Mouse (Mus musculus) frontal cortex, adult 2 months (tissue): Measurements from ENCODE around the gene Exosc10. TPM values are rescaled to one million over a fixed set of nuclear protein-coding genes. Genes with fewer than 3 reads are reported as not detected.

ENCODE experiments used
- DNase-seq, 2 experiments: peaks; one replicate each; pipeline ENCODE4 v3.0.0; 2022; ENCODE audit warnings: low spot score in 1 of 2; ENCODE audit errors: extremely low spot score in 1 of 2
- polyA plus RNA-seq: library from polyadenylated mRNA; depleted of rRNA; stranded (reverse); fragments of >200 nt; gene quantifications from 2 replicates; pipeline ENCODE4 v1.2.3, GENCODE M21; 2012; rRNA removed

The Exosc10 gene
- polyA plus RNA-seq: 44.8 and 45.4 TPM in 2 replicates

DNA sequence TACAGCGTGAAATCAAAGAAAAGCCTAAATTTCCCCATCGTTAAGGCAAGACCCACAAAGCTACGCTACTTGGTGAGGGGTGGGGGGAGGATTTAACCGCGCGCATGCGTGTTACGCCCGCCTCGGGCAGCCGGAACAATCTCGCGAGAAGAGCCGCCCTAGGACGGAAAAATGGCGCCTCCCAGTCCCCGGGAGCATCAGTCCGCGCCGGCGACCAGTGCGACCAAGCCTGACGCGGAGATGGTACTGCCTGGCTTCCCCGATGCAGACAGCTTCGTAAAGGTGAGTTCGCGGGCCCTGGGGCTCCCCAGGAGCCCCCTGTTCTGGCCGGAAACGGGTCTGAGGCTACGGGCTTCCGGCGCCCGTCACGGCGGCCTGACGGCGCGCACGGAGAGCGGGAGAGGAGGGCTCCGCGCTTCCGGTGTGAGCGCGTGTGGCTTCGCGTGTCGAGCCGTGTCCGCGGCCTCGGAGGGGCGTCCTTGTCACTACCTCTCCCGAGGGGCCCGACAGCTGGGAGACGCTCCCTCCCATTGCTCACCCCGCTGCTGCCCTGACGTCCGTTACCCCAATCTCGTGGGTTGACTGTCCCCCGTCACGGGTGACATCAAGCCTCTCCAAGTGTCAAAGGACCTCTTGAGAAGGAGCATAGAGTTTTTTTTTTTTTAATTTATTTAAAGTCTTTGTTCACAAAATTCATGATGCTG lies at the start of gene Exosc10:
TSS of gene Exosc10 (plus strand) at position 133 of the 704 bp plus-strand sequence.
- peak; percentile 55 to 89 for DNase-seq

DNA sequence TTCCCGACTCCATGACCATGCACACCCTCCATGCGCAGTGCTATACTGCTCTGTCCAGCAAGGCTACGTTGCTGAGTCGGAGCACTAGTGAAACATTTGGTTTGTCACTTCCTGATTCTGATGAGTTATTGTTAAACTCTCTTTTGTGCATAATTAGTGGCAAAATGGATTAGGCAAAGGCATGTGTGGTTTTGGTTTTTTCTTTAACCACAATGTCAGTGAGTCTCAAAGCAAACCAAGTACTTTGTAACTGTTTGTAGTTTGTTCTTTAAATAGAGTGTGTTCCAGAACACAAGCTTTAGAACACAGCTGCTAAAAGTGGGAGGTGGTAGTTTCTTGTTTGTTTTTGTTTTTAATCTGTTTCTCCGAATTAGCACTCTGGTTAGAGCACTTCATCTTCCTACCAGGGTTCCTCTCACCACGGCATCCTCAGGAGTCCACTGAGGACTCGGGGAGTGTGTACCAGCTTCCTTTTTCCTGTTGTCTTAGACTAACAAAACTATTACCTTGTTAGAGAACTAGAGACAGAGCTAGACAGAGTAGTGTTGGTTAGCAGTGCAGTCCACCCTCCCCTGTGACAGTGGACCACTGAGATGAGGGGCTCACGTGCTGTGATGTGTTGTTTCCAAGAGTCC lies 48.7 kb upstream of the Exosc10 start:
- DNase-seq: no peak

DNA sequence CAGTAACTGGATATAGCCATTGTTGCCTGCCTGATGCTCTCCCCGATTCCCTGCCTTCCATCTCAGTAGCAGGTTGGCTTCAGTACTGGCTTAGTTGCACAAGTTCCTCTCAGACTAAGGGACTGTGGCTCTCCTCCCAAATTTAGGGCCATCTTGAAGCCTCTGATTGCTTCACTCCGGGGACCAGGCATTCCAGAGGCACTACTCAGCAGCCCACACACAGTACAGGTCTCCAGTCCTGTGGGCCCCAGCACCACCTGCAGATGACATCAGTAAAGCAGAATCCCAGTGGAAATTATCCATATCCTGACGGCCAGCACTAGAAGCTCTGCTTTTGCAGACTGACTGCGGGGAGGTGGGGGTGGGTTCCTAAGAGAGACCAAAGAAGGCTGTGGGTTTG lies 47.5 kb upstream of the Exosc10 start:
- no peak for DNase-seq

DNA sequence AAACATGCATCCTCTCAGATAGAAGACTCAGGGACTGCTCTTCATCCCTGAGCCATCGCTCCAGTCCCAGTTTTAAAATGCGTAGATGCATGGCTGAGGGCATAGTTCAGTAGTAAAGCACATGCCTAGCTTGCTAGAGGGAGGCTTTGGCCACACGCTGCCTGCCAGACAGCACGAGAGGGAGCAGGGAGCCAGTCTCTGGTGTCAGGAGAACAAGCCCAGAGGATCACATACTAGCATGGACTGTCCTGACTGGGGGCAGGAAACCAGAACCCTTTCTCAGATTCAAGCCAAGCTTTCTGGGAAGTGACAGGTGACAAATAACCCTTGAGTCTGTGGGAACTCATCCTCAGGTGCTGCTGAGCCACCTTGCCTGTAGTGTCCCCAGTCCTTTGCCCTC lies 46.9 kb upstream of the Exosc10 start:
- no peak for DNase-seq

DNA sequence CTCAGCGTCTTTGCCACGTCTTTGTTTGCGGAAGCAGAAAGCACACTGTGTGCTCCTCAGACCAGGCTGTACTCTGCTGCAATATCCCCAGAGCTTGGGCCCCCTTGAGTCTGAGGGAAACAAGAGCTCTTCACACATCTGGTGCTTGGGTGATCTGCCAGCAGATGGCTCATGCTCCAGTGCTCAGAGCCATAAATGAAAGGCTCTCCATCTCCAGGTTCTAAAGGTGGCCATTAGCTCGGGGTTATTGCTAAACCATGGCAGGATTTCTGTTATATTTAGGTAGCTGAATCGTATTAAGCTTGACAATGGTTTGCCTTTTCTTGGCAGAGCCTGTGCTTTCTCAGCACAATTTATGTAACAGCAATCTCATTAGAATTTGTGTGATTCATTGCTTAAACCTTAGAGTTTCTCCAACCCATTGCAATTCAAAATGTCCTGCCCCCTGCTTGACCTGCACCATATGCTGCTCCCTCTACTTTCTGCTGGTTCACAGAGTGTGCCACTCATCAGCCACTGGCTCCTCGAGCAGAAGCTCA lies 45.1 kb upstream of the Exosc10 start:
- DNase-seq: peak in 1 of 2 experiments; percentile 51

DNA sequence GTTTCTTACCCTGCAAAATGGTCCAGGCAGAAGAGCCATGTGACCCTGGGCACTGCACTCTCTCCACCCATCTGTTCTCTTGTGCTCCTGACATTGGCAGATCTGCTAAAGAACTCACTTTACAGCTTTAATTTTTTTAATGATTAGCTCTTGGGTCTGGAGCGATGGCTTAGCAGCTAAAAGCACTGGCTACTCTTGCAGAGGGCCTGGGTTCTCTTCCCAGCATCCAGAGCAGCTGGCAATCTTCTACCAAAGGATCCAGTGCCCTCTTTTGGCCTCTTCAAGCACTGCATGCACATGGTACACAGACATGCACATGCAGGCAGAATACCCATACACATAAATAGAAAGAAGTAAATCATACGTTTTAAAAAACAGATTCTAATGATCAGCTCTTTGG lies 42.9 kb upstream of the Exosc10 start:
- DNase-seq: no peak

DNA sequence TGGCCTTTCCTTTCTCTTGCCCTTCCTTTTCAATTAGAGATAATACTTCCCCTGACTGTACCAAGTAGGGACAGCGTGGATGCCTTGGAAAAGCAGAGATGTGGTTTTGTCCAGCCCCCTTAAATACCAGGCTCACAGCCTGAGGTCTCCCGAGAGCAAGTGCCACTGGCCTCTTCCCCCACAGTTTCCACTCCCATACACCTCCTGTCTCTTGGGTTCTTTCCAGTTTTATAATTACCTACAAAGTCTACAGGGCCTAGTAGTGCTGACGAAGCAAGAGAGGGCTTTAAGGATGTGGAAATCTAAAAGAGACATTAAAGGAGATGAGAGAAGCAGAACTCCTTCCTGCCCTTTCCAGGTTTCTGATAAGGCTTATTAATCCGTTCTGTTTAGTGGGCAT lies 40.4 kb upstream of the Exosc10 start:
- DNase-seq: no peak

DNA sequence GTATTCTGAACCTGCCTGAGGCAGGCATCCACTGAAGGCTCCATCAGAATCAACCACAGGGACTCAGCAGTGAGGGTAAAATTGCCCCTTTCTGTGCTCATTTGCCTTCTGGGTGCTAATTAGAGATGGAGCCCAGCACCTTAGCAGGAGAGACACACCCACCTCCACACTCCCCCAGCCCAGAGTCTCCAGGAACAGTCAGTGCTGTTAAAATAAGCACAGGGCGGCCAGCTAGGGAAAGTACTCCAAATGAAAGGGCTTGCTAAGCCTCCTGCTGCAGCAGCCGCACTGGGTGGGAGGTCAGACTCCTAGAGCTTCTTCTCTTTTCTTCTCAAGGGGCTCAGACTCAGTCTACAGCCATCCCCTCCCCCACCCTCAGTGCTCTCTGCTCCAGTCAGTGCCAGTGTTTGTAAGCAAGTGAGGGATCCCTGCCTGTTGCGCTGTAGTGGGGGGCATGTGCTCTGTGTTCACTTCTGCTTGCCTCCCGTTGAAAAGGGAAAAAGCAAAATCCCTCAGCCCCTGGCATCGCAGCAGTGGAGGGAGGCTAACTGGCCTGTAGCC lies 39.9 kb upstream of the Exosc10 start:
- DNase-seq: peak in 1 of 2 experiments; percentile 40

DNA sequence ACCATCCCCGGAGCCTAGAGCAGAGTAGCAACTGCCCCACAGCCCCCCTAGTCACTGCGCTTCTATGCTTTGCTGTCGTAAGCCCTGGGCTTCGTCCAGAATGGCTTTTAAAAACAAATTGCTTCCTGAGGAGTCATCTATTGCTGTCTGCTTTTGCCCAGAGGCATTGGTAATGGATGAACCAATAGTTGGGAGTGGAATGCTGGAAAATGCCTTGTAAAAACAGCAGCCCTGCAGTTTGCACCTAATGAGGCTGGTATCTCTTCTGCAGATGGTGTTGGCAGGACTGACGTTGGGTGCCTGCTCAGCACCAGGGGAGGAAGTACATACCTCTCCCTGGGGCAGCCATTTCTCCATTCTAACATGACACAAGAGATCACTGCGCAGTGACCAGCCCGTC lies 34.7 kb upstream of the Exosc10 start:
- no peak for DNase-seq

DNA sequence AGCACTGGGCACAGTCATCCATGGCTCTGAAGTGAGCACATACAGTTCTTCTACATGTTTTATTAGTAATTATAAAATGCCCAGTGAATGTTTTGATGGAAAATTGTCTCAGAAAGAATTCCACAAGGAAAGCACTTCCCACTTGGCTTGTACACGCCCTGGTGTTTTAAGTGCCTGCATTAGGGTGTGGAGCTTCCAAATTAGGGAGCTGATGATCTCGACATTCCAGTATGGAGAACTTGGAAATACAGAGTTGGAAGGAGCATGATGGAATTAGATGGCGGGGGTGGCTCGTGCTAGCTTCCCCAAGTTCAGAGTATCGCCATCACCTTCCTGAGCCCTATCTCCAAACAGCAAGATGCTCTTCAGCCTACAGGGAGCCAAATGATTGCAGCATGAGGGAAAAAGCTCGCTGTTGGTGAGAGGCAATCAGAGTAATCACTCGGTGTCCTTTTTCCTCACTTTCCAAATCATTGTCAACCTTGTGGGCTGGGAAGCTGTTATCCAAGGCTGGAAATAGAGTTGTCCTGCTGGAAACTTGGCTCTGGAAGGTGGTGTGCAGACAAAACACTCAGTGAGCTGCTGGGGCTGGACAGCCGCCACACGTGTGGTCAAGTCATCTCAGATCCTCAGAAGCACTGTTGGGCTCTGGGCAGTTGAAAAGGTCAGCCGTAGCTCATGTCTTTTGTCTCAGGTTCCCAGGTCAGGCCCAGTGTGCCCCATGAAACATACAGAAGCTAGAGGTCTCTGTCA lies 30.9 kb upstream of the Exosc10 start:
- DNase-seq: no peak

DNA sequence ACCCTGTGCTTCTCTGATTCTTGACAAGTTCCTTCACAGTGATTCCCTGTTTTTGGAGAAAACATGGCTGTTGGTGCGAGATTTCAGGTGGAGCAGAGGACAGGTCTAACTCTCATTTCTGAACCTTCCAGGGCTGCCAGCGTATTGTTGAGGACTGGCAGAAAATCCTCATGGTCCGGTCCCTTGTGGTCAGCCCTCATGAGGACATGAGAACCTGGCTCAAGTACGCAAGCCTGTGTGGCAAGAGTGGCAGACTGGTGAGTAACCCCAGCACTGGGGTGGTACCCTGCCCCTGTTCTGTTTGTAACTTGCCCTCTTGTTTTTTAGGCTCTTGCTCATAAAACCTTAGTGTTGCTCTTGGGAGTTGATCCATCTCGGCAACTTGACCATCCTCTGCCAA lies 27.9 kb upstream of the Exosc10 start:
- no peak for DNase-seq

DNA sequence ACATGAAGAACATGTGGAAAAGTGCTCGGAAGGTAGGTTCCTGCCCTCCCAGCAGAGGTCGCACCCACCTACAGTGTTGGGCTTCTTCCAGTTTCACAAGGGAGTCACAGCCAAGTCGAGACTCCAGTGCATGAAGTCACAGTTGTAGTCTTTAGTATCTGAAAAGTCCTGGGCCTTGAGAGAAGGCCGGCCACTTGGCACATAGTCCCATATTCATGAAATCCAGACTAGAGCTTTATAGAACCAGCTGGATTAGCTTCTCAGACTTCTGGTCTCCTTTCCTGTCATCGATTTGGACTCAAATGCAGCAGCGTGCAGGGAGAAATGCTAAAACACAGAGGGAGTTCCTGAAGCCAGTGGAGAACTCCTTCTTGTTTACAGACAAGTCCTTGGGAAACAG lies 27.5 kb upstream of the Exosc10 start:
- DNase-seq: no peak

DNA sequence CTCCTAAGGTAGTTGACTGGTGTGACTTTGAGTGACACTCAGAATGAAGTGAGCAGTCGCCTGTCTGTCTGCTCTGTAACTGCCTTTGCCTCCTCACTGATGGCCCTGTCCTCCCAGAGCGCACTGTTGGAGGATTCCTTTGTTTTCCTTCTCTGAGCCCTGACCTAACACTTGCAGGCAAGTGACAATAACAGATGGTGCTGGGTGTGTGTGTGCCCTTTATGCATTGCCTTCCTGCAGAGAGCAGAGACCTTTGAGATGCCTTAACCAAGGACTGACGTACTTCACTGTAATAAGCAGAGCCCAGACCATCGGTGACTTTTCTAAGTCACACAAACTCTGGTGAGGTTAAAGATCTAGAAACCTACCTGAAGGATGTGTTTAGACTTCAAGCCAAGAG lies 26.9 kb upstream of the Exosc10 start:
- no peak for DNase-seq

DNA sequence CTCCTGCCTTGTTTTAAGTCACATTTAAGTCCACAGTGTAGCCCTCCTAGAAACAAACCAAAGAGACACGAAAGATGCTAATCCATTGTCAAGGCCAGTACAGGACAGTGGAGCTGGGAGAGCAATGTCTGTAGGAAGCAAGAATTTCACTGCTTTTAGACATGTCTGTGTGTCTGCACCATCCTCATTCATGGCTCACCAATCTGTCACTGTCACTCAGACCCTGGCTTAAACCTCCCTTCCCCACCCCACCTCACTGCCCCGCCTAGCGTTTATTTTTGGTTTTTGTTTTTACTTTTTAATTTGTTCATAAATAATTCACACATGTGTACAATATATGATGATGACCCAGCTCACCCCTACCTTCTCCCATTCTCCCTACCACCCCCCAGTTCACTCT lies 25.7 kb upstream of the Exosc10 start:
- DNase-seq: no peak

DNA sequence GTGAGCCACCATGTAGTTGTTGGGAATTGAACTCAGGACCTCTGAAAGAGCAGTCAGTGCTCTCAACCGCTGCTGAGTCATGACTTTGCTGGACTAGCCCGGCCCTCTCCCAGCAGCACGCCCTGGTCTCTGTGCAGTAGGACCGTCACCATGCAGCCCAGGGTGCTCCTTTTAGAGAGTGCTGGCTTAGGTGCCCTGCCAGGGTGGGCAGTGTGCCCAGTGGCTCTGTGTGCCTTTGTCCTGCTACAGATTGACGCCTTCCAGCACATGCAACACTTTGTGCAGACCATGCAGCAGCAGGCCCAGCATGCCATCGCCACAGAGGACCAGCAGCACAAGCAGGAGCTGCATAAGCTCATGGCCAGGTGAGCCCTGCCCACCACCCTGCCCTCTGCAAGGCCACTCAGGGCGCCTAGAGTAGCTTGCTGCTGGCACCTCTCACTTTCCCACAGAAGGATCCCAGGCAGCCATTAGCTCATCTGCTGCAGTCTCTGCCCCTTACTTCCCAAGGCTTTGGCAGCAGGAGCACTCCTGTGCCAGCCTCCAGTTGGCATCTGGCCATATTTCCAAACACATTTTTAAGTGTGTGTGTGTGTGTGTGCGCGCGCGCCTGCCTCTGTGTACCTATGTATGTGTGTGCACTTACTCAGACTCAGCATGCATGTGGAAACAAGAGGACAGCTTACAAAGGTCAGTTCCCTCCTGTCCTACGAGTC lies 24.5 kb upstream of the Exosc10 start:
- no peak for DNase-seq

DNA sequence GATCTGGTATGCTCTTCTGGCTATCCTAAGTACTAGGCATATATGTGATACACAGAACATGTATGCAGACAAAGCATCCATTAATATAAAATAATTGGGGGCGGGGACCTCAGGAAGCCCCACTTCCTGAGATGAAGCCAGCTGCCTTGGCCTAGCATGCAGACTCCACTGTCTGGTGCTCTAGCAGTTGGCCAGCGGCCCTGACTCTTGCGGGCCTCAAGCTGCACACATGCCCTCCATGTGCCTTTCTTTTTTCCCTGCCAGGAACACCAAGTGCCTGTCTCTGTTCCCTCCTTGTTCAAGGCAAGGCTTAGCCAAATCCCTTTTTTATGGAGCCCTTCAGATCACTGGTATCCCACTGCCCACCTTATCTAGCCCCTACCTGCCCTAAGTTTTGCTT lies 22.4 kb upstream of the Exosc10 start:
- no peak for DNase-seq

DNA sequence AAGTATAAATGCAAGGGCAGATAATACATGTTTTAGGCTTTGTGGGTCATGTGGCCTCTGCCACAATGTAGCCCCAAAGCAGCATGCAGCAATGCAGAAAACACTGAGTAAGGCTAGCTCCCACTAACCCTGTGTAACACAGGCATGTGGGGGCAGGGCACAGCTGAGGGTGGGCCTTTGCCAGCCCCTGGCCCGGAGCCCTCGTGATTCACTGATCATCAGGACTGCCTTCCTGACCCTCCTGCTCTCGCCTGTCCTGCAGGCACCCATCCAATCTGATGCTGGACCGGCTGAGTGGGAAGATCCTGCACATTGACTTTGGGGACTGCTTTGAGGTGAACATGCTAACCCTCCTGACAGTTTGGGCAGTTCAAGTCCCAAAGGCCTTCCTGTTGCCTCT lies 9.1 kb upstream of the Exosc10 start:
- DNase-seq: no peak

DNA sequence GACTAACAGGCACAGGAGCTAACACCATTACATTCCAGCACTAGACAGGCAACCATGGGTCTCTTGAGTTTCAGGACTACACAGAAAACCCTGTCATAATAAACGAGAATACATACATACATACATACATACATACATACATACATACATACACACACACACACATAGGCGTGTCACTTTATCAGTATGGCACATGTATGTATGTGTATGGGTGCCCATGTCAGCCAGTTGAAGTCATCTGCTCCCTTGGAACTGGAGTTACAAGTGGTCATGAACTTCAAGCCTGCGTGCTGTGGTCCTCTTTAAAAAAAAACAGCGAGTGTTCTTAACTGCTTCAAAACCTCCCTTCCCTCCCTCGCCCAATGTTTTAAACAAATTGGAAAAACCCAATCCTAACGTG lies 463 bp upstream of the Exosc10 start:
- DNase-seq: no peak

DNA sequence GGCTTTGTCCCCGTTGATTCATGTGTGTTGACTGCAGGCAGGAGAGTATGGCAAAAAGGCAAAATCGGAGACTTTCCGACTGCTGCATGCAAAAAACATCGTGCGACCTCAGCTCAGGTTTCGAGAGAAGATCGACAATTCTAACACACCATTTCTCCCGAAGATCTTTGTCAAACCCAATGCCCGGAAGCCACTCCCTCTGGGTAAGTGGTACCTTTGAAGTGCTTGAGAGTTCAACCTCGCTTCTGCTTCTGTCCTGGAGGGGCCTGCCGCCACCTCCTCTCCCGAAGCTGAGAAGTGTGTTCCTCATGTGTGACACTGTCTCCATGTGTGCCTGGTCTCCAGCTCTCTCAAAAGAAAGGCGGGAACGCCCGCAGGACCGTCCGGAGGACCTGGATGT lies 4.4 kb downstream of the Exosc10 start:
- DNase-seq: no peak

DNA sequence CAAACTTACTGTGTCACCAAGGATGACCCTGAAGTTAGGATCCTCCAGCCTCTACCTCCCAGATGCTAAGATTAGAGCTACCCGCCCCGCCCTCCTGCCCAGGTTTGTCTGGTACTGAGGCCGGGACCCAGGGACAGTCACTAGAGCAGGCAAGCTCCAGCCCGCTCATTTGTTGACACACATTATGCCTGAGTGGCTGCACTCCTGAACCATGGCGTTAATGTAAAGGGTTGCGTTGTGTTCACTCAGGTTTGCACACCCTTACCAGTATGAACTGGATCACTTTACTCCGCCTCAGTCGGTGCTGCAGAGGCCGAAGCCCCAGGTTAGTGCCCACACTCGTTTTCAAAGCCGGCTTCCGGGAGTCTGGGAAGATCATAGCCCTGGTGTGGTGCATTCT lies 5.4 kb downstream of the Exosc10 start:
- no peak for DNase-seq

DNA sequence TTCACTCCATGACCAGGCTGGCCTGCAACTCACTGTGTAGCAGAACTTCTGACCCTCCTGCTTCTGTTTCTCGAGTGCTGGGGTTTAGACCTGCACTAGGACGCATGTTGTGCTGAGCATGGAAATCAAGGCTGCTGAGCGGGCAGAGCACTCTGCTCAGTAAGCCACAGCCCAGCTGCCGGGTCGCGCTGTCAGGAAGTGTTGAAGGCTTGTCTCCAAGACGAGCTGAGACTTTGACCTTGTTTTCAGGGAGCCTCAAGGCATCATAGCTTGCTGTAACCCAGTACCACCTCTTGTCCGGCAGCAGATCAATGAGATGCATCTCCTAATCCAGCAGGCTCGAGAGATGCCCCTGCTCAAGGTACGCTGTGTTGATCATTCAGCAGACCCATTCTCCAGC lies 11.9 kb downstream of the Exosc10 start:
- no peak for DNase-seq
